Mouse (Mus musculus) c-Kit-positive CD71-negative TER-119-negative erythroid progenitor cells, embryonic 14.5 days (primary cell): ENCODE results near the gene Zfp518b.

Experiments
- DNase-seq: peaks from one replicate; pipeline ENCODE4 v3.0.0-alpha.2; 2013; ENCODE audit warnings: low read depth

Gene Zfp518b

GRCm38 (mm10) chr5:38684164-38684911 is at the start of gene Zfp518b:
Gene Zfp518b (minus strand): TSS chr5:38684826.
- peak; percentile 24 for DNase-seq

GRCm38 (mm10) chr5:38708940-38709581 is 24.4 kb upstream of the Zfp518b start:
- no peak for DNase-seq

GRCm38 (mm10) chr5:38707364-38708075 is 22.9 kb upstream of the Zfp518b start:
- DNase-seq, result no peak

- DNase-seq, result no peak
Observed at GRCm38 (mm10) chr5:38702941-38703340, 18.3 kb upstream of the Zfp518b start.

GRCm38 (mm10) chr5:38702091-38702490 is 17.5 kb upstream of the Zfp518b start:
- no peak for DNase-seq

- no peak for DNase-seq
Observed at GRCm38 (mm10) chr5:38698466-38698865, 13.8 kb upstream of the Zfp518b start.

GRCm38 (mm10) chr5:38698046-38698445 is 13.4 kb upstream of the Zfp518b start:
- no peak for DNase-seq

GRCm38 (mm10) chr5:38696616-38697375 is 12.2 kb upstream of the Zfp518b start:
- DNase-seq, result no peak

- no peak for DNase-seq
Observed at GRCm38 (mm10) chr5:38692859-38693258, 8.2 kb upstream of the Zfp518b start.

- no peak for DNase-seq
Observed at GRCm38 (mm10) chr5:38689186-38689585, 4.6 kb upstream of the Zfp518b start.

GRCm38 (mm10) chr5:38687694-38688093 is 3.1 kb upstream of the Zfp518b start:
- no peak for DNase-seq

GRCm38 (mm10) chr5:38658836-38659235 is 25.8 kb downstream of the Zfp518b start:
- no peak for DNase-seq

- DNase-seq, result no peak
Observed at GRCm38 (mm10) chr5:38656204-38656603, 28.4 kb downstream of the Zfp518b start.

- DNase-seq, result no peak
Observed at GRCm38 (mm10) chr5:38655421-38655928, 29.2 kb downstream of the Zfp518b start.

GRCm38 (mm10) chr5:38654571-38654970 is 30.1 kb downstream of the Zfp518b start:
- DNase-seq, result no peak

GRCm38 (mm10) chr5:38653101-38653500 is 31.5 kb downstream of the Zfp518b start:
- no peak for DNase-seq

GRCm38 (mm10) chr5:38651455-38651854 is 33.2 kb downstream of the Zfp518b start:
- DNase-seq, result no peak

- DNase-seq, result no peak
Observed at GRCm38 (mm10) chr5:38641526-38641925, 43.1 kb downstream of the Zfp518b start.

- no peak for DNase-seq
Observed at GRCm38 (mm10) chr5:38636301-38636749, 48.3 kb downstream of the Zfp518b start.

GRCm38 (mm10) chr5:38635696-38636095 is 48.9 kb downstream of the Zfp518b start:
- DNase-seq, result no peak

GRCm38 (mm10) chr5:38634321-38635164 is 50.1 kb downstream of the Zfp518b start:
- DNase-seq, result peak; percentile 9
